Mouse (Mus musculus): ENCODE measurements around the gene Cltrn. TPM values are rescaled to one million over a fixed set of nuclear protein-coding genes. Genes with fewer than 3 reads are reported as not detected.

The Cltrn gene
- polyA plus RNA-seq (2012; rRNA removed) = not detected in 2 replicates

DNA sequence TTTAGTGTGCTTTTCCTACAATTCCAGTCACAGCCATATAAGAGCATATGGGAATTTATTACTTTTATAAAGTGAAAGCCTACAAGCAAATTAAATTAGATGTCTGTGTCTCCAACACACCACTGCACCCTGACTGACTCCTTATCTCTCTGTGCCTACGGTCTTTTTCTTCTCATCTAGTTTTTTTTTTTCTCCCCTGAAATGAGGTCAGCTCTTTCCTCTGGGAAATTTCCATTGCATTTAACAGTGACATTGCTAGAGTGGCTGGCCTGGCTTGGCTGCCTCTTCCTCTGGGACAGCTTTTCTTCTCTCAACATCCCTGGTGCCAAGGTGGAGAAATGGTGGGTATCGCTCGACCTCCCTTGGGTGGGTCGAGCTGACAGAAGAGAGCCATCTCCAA is at the start of gene Cltrn:
Gene Cltrn (plus strand): TSS at position 249 of the 400 bp plus-strand sequence.

DNA sequence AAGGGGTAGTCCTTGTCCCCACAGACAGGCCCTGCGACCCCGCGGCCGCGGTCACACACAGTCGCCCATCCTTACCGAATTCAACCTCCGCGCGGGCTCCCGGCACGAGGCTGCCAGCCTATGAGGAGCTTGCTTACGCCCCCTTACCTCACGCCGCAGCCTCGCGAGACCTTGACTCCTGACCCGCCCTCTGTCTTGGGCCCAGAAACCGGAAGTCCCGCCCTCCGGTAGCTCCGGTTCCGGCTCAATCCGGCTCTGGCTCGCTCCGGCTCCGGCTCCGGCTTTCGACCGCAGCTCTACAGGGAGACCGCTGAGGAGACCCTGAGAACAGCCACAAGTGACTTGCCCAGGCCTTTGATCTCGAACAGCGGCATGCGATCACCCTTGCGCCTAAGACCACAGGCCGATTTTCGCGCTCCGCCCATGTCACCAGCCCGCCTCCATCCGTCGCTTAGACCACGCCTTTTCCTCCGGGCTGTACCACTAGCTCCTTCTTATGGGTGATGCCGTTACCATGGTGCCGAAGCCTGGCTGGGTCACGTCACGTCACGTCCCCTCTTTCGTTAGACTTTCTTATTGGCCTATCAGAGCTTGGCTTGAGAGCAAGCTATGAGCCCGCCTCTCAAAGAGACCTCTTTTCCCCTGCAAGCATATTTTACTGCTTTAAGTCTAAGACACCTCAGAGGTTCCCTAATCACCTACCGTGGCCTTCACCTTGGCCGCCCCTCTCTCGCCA is 12.4 kb upstream of the Cltrn start, which contains the start of gene Siah1b:
Gene Siah1b (minus strand): TSS at position 454 of the 736 bp plus-strand sequence.

DNA sequence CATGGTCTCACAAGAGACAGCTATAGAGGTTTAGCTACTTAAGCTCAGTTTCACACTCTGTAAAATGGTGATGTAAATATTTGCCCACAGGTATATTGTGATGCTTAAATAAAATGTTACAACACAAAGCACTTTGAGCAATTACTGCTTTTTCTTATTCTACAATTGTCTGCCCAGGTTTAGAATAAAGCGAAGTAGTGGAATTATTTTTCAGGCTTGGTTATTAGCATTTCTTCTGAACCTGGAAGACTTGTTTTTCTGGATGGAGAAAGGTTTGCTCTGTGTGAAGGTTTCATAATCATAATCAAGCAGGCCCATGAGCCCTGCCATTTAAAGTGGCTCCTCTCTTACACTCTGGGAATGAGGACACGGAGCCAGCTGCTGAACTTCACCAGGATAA is 50.4 kb downstream of the Cltrn start, which contains the start of gene Ace2:
Gene Ace2 (plus strand): TSS at position 301 of the 400 bp plus-strand sequence.

Other genes starting within 250 kb of the Cltrn start
- 0.74 and 1.3 TPM in 2 replicates for gene Ap1s2, start 179.8 kb upstream of the Cltrn start, polyA plus RNA-seq (2012; rRNA removed)
- 12.9 and 25.1 TPM in 2 replicates for gene Zrsr2, start 130.2 kb upstream of the Cltrn start, polyA plus RNA-seq (2012; rRNA removed)
- 0.65 and 0.96 TPM in 2 replicates for gene Car5b, start 60.8 kb upstream of the Cltrn start, polyA plus RNA-seq (2012; rRNA removed)
- gene Siah1b, start 12.3 kb upstream of the Cltrn start, polyA plus RNA-seq (2012; rRNA removed) = 5.5 and 6.4 TPM in 2 replicates
- 0.49 and 0.73 TPM in 2 replicates for gene Ace2, start 50.5 kb downstream of the Cltrn start, polyA plus RNA-seq (2012; rRNA removed)
- gene Bmx, start 169.4 kb downstream of the Cltrn start, polyA plus RNA-seq (2012; rRNA removed) = 0.16 and 0.27 TPM in 2 replicates
- 0.94 and 3.2 TPM in 2 replicates for gene Pir, start 180.5 kb downstream of the Cltrn start, polyA plus RNA-seq (2012; rRNA removed)